Mouse (Mus musculus) CH12.LX (cell line): ENCODE results near the gene 1700042G07Rik. TPM values are rescaled to one million over a fixed set of nuclear protein-coding genes. Genes with fewer than 3 reads are reported as not detected.

ENCODE experiments used
- DNase-seq: peaks from one replicate; pipeline ENCODE4 v3.0.0-alpha.2; 2013; ENCODE audit errors: extremely low read depth
- H3K27ac ChIP-seq: 2 replicates; pipeline ENCODE4 v1.5.1; 2012; ENCODE audit warnings: low read depth, mild to moderate bottlenecking, control low read depth, moderate library complexity; ENCODE audit not compliant: insufficient read depth
- H3K27me3 ChIP-seq: replicated peaks from 2 replicates; pipeline ENCODE3; 2012; ENCODE audit warnings: inconsistent platforms
- H3K36me3 ChIP-seq, 2 experiments: replicated peaks in 1 of 2; 2 replicates each; pipeline versions ENCODE3 to v1.6.1; 2012; ENCODE audit warnings: inconsistent platforms in 1 of 2, low read length in 1 of 2, mild to moderate bottlenecking in 1 of 2, mixed read lengths in 1 of 2, moderate library complexity in 1 of 2; ENCODE audit not compliant: control insufficient read depth in 1 of 2, insufficient read depth in 1 of 2
- H3K4me1 ChIP-seq, 2 experiments: 2 replicates each; pipeline ENCODE4 v1.6.1; 2012; ENCODE audit warnings: inconsistent platforms in 1 of 2, moderate library complexity in 1 of 2; ENCODE audit not compliant: insufficient read depth in 2 of 2, control insufficient read depth in 1 of 2
- H3K4me2 ChIP-seq: 2 replicates; pipeline ENCODE4 v1.6.1; 2012; ENCODE audit warnings: low read depth, mild to moderate bottlenecking, control low read depth; ENCODE audit not compliant: poor library complexity, insufficient read depth, severe bottlenecking
- H3K4me3 ChIP-seq, 3 experiments: fragments of 150-350 bp in 1 of 3; sonication (generic) in 1 of 3; replicated peaks in 1 of 3; 2 replicates each; pipeline versions ENCODE3 to v1.5.1; 2011 to 2012; ENCODE audit warnings: low read depth in 2 of 3, low read length in 2 of 3, mild to moderate bottlenecking in 2 of 3, moderate library complexity in 2 of 3, control low read depth in 1 of 3, improper control_type of control experiment in 1 of 3, inconsistent platforms in 1 of 3, mixed read lengths in 1 of 3; ENCODE audit not compliant: poor library complexity in 1 of 3
- H3K79me2 ChIP-seq: replicated peaks from 2 replicates; pipeline ENCODE4 v1.6.1; 2012; ENCODE audit warnings: mild to moderate bottlenecking, moderate library complexity; ENCODE audit not compliant: control insufficient read depth, poor library complexity, insufficient read depth, severe bottlenecking; ENCODE audit errors: extremely low read depth
- H3K9ac ChIP-seq: 2 replicates; pipeline ENCODE4 v1.6.1; 2012; ENCODE audit warnings: low read depth, mild to moderate bottlenecking, control low read depth, moderate library complexity; ENCODE audit not compliant: insufficient read depth
- H3K9me3 ChIP-seq: replicated peaks from 2 replicates; pipeline ENCODE3; 2012; ENCODE audit warnings: low read length, inconsistent platforms, mixed read lengths
- CTCF ChIP-seq, 2 experiments: IDR thresholded peaks in 1 of 2; conservative IDR thresholded peaks in 1 of 2; 2 replicates each; pipeline ENCODE4 v1.5.1; 2011 to 2012; ENCODE audit warnings: low read depth in 2 of 2, low read length in 2 of 2, improper control_type of control experiment in 1 of 2, inconsistent platforms in 1 of 2, mild to moderate bottlenecking in 1 of 2, moderate library complexity in 1 of 2
- E2F4 ChIP-seq: IDR thresholded peaks from 2 replicates; pipeline ENCODE4 v1.6.1; 2011; ENCODE audit warnings: low read depth, low read length, improper control_type of control experiment; ENCODE audit not compliant: insufficient replicate concordance
- IRF4 ChIP-seq: IDR thresholded peaks from 2 replicates; pipeline ENCODE4 v1.6.1; 2014; ENCODE audit warnings: low read depth, mild to moderate bottlenecking, inconsistent platforms, low read length, improper control_type of control experiment
- JUND ChIP-seq: conservative IDR thresholded peaks from 2 replicates; pipeline ENCODE4 v1.6.1; 2011; ENCODE audit warnings: low read depth, low read length, improper control_type of control experiment
- MAFK ChIP-seq: IDR thresholded peaks from 2 replicates; pipeline ENCODE4 v1.6.1; 2011; ENCODE audit warnings: low read length, improper control_type of control experiment; ENCODE audit not compliant: insufficient replicate concordance
- RAD21 ChIP-seq: IDR thresholded peaks from 2 replicates; pipeline ENCODE4 v1.6.1; 2011; ENCODE audit warnings: low read depth, mild to moderate bottlenecking, low read length, improper control_type of control experiment, moderate library complexity
- SMC3 ChIP-seq: IDR thresholded peaks from 2 replicates; pipeline ENCODE4 v1.6.1; 2011; ENCODE audit warnings: low read depth, low read length, improper control_type of control experiment
- ZKSCAN1 ChIP-seq: IDR thresholded peaks from 2 replicates; pipeline ENCODE4 v1.6.1; 2012; ENCODE audit warnings: low read depth, inconsistent platforms, low read length, improper control_type of control experiment, borderline replicate concordance
- ZNF384 ChIP-seq: IDR thresholded peaks from 2 replicates; pipeline ENCODE4 v1.6.1; 2012; ENCODE audit warnings: low read depth, low read length, improper control_type of control experiment, inconsistent platforms
- dilution Hi-C: fragments of 300-500 bp; cut with MboI; formaldehyde crosslinking; loops from 2 replicates; pipeline ENCODE4 v1.14.3; 2020; ENCODE audit warnings: low sequenced_read_pairs; ENCODE audit not compliant: extremely low pct_unique_long_range_greater_than_20kb, extremely low pct_ligation_motif_present
- in situ Hi-C: fragments of 300-500 bp; cut with MboI; formaldehyde crosslinking; loops from 3 replicates; pipeline ENCODE4 v1.14.3; 2019; ENCODE audit warnings: low sequenced_read_pairs, low pct_ligation_motif_present, low pct_unique_long_range_greater_than_20kb, mixed read lengths
- polyA plus RNA-seq: library from polyadenylated mRNA; unstranded; fragments of >175 nt; gene quantifications from 2 replicates; pipeline ENCODE4 v1.2.1, GENCODE M21; 2012; ENCODE audit warnings: low read depth; ENCODE audit not compliant: insufficient read length
- total RNA-seq, 2 experiments: library from RNA; depleted of rRNA; stranded (reverse); fragments of 300-350 nt in 1 of 2; fragments of >200 nt in 1 of 2; gene quantifications; 2 replicates each; pipeline ENCODE4 v1.2.3; 2012 to 2014

The 1700042G07Rik gene
- total and polyA plus RNA-seq, 3 experiments, result not detected

DNA sequence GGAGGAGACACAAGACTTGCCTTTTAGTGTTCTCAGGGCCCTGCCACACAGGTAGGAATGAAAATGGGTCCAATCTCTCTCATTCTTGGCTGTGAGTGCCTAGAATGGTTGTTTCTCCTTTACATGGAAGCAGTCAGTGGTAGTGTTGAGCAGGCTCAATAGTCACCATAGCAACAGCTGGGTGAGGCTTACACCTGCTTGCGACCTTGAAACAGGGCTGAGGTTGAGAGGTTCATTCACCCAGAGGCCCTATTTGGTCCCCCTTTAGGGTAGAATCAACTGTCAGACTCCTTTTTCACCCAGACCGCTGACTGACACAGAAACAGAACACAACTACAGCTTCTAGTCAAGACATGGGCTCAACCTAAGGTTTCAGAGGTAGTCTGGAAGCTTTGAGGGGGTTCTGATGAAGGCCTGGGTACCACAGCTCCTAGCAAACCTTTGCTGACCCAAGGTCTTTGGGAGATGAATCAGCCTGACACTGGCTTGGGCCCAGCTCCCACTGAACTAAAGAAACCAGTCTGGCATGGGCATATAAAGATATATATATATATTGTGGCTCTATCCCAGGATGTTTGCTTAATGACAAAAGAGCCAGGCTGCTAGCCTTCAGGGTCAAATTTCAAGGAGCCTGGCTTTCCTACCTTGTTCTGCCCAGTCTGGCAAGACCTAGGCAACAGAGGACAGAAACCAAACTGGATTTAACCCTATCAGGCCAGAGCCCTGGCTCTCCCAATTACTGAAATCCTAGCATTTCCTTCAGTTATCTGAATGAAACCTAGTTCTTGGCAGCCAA lies 8.2 kb upstream of the 1700042G07Rik start:
- no peak for TF ChIP-seq E2F4
- TF ChIP-seq IRF4, result no peak
- no peak for DNase-seq
- Histone ChIP-seq H3K27me3 (no peaks in the 10 kb centered on the region), H3K4me1 (peaks cover 5 to 30% of the 10 kb centered on the region in 2 experiments), H3K9me3 (no peaks in the 10 kb centered on the region), H3K79me2 (no peaks in the 10 kb centered on the region), H3K27ac (no peak overlapping the region), H3K9ac (no peak overlapping the region), H3K4me3 (no peak overlapping the region), H3K36me3 (peaks cover 6 to 39% of the 10 kb centered on the region in 2 experiments), H3K4me2 (no peak overlapping the region)
- in situ Hi-C loops, result loop anchor here (25.0 kb wide), 2 partner anchors 172 to 647 kb away; partner anchors contain the start of genes Hpdl, Mutyh and Toe1
- dilution Hi-C loops, result no loop called here

DNA sequence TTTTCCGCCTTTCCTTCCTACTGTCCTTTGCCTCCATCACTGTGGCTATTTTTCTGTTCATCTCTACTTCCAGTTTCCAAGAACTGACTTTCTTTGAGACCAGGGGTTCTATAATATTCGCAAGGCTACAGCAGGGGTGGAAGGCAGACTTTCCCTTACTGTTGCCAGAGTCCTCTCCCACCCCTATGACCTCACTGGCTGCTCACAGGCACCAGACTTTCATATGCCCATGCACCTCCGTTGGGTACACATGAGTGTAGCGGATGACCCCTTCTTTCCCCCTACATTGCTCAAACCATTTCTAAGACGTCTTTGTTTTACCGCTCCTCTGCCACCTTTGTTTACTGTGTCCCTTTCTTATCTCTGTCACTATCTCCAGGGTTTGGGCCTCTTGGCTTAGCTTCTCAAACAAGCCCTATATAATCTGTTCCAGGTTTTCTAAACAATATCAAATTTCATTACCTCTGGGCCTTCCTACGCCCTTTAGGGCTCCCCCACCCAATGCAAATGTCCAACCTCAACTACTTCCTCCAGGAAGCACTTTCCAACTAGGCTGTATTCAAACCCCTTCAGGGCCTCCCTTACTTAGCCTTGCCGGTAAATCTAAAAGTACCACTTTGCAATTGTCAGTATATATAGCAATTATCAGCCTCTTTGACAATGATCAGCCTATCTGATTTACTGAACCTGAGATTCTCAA lies 7.3 kb upstream of the 1700042G07Rik start:
- TF ChIP-seq MAFK (0 out of 2 replicates have a peak, but pooled peaks have one; percentile 35), JUND (no peak)
- Histone ChIP-seq H3K27ac (no peak overlapping the region), H3K27me3 (no peaks in the 10 kb centered on the region), H3K4me2 (no peak overlapping the region), H3K4me3 (no peak overlapping the region), H3K79me2 (no peaks in the 10 kb centered on the region), H3K9me3 (no peaks in the 10 kb centered on the region), H3K9ac (no peak overlapping the region), H3K4me1 (peaks cover 5 to 25% of the 10 kb centered on the region in 2 experiments), H3K36me3 (peaks cover 0 to 30% of the 10 kb centered on the region in 2 experiments)
- DNase-seq, result no peak
- dilution Hi-C loops (no loop called here), in situ Hi-C loops (loop anchor here (25.0 kb wide), 2 partner anchors 171 to 646 kb away; partner anchors contain the start of genes Hpdl, Mutyh and Toe1)

DNA sequence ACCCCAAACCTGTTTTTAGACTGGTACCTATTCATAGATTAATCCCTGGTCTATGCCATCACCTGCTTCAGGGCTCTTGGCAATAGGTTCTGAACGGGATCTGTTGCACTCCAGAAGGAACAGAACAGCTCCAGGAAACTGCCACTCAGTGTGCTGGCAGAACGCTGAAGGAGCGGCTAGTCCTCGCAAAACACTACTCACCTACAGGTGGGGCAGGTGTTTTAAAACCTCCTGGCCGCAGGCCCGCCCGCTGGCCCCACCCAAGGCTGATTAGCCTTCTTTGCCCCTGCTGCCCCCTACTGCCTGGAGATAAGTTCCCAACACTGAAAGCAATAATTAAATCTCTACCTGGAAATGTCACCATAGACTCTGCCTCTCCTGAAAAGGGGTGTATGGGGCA lies 5.8 kb upstream of the 1700042G07Rik start, which contains the start of gene Tspan1:
Gene Tspan1 (minus strand): TSS at position 198 of the 400 bp plus-strand sequence.
- in situ Hi-C loops, result loop anchor here (25.0 kb wide), 2 partner anchors 170 to 645 kb away; partner anchors contain the start of genes Hpdl, Mutyh and Toe1
- H3K36me3 ChIP-seq, result peaks cover 0 to 16% of the 10 kb centered on the region in 2 experiments
- H3K4me2 ChIP-seq, result no peak within 1 kb of the TSS
- no peak within 1 kb of the TSS for H3K27ac ChIP-seq
- H3K4me3 ChIP-seq, result no peak within 1 kb of the TSS
- no peaks in the 10 kb centered on the region for H3K27me3 ChIP-seq
- peaks cover 5 to 25% of the 10 kb centered on the region in 2 experiments for H3K4me1 ChIP-seq
- no peak for DNase-seq
- TF ChIP-seq SMC3, result peak; percentile 38
- TF ChIP-seq RAD21, result peak; percentile 36
- no peak for TF ChIP-seq ZNF384
- TF ChIP-seq ZKSCAN1, result no peak
- TF ChIP-seq CTCF (conservative IDR thresholded peaks at IDR 0.05 in 1 of 2, IDR thresholded peaks at IDR 0.05 in 1 of 2; ENCODE audit: low read depth in 2 of 2, low read length in 2 of 2), result peak in 1 of 2 experiments; percentile 60; a peak in 2 of 4 replicates
- H3K9ac ChIP-seq, result no peak within 1 kb of the TSS
- no peaks in the 10 kb centered on the region for H3K79me2 ChIP-seq
- dilution Hi-C loops, result no loop called here
- H3K9me3 ChIP-seq, result no peaks in the 10 kb centered on the region
